Mouse (Mus musculus): ENCODE data around the gene Pld2.

Pld2 gene

GRCm38 (mm10) chr11:70539877-70540587, at the start of gene Pld2:
Gene Pld2 (plus strand): TSS chr11:70540064.
- DNase-seq (ENCODE audit: low read depth, low spot score) = peak; percentile 92

- no peak for DNase-seq (ENCODE audit: low read depth, low spot score)
These were observed 40.0 kb upstream of the Pld2 start for GRCm38 (mm10) chr11:70499566-70500475.

GRCm38 (mm10) chr11:70500476-70500812, 39.4 kb upstream of the Pld2 start:
- DNase-seq (ENCODE audit: low read depth, low spot score) = no peak

GRCm38 (mm10) chr11:70502018-70502417, 37.8 kb upstream of the Pld2 start:
- DNase-seq (ENCODE audit: low read depth, low spot score) = no peak

GRCm38 (mm10) chr11:70504970-70505369, 34.9 kb upstream of the Pld2 start, which contains the start of gene Tm4sf5:
Gene Tm4sf5 (plus strand): TSS chr11:70505244.
- no peak for DNase-seq (ENCODE audit: low read depth, low spot score)

- DNase-seq (ENCODE audit: low read depth, low spot score) = peak; percentile 74
These were observed 33.5 kb upstream of the Pld2 start for GRCm38 (mm10) chr11:70506385-70506784.

- DNase-seq (ENCODE audit: low read depth, low spot score) = no peak
These were observed 32.8 kb upstream of the Pld2 start for GRCm38 (mm10) chr11:70506962-70507515.

GRCm38 (mm10) chr11:70509753-70510564, 29.9 kb upstream of the Pld2 start:
- peak; percentile 85 for DNase-seq (ENCODE audit: low read depth, low spot score)

- DNase-seq (ENCODE audit: low read depth, low spot score) = no peak
These were observed 28.6 kb upstream of the Pld2 start for GRCm38 (mm10) chr11:70511242-70511641.

GRCm38 (mm10) chr11:70511825-70512224, 28.0 kb upstream of the Pld2 start:
- DNase-seq (ENCODE audit: low read depth, low spot score) = no peak

- DNase-seq (ENCODE audit: low read depth, low spot score) = no peak
These were observed 27.0 kb upstream of the Pld2 start for GRCm38 (mm10) chr11:70512709-70513342.

- DNase-seq (ENCODE audit: low read depth, low spot score) = no peak
These were observed 26.3 kb upstream of the Pld2 start for GRCm38 (mm10) chr11:70513520-70513919.

- DNase-seq (ENCODE audit: low read depth, low spot score) = no peak
These were observed 25.6 kb upstream of the Pld2 start, which contains the start of gene Vmo1 for GRCm38 (mm10) chr11:70514288-70514687. Gene Vmo1 (minus strand): TSS chr11:70514616.

GRCm38 (mm10) chr11:70516352-70516751, 23.5 kb upstream of the Pld2 start:
- peak; percentile 76 for DNase-seq (ENCODE audit: low read depth, low spot score)

- no peak for DNase-seq (ENCODE audit: low read depth, low spot score)
These were observed 21.4 kb upstream of the Pld2 start for GRCm38 (mm10) chr11:70518436-70518835.

- no peak for DNase-seq (ENCODE audit: low read depth, low spot score)
These were observed 20.9 kb upstream of the Pld2 start, which contains the start of gene Gltpd2 for GRCm38 (mm10) chr11:70518923-70519322. Gene Gltpd2 (plus strand): TSS chr11:70519196.

- peak; percentile 65 for DNase-seq (ENCODE audit: low read depth, low spot score)
These were observed 19.6 kb upstream of the Pld2 start for GRCm38 (mm10) chr11:70520178-70520769.

- DNase-seq (ENCODE audit: low read depth, low spot score) = peak; percentile 84
These were observed 16.4 kb upstream of the Pld2 start for GRCm38 (mm10) chr11:70523306-70523989.

- no peak for DNase-seq (ENCODE audit: low read depth, low spot score)
These were observed 15.1 kb upstream of the Pld2 start for GRCm38 (mm10) chr11:70524782-70525181.

- peak; percentile 98 for DNase-seq (ENCODE audit: low read depth, low spot score)
These were observed 14.6 kb upstream of the Pld2 start, which contains the start of gene Psmb6 for GRCm38 (mm10) chr11:70525184-70525678. Gene Psmb6 (plus strand): TSS chr11:70525367.

Measured in ZHBTc4 (cell line).